Mouse (Mus musculus) kidney, adult 10 weeks (tissue): ENCODE measurements around the gene Tmem169. TPM values are rescaled to one million over a fixed set of nuclear protein-coding genes. Genes with fewer than 3 reads are reported as not detected.

ENCODE experiments used
- polyA plus RNA-seq: library from polyadenylated mRNA; stranded (reverse); fragments of 350-450 nt; fragmentation: Illumina TruSeq; extraction: RNeasy Lipid Tissue Mini Kit (QIAGEN cat#74804); gene quantifications from one replicate; pipeline ENCODE4 v1.2.3, GENCODE M21; 2014; ENCODE audit warnings: low read depth, low replicate concordance

The Tmem169 gene
- polyA plus RNA-seq = 23.4 TPM

DNA sequence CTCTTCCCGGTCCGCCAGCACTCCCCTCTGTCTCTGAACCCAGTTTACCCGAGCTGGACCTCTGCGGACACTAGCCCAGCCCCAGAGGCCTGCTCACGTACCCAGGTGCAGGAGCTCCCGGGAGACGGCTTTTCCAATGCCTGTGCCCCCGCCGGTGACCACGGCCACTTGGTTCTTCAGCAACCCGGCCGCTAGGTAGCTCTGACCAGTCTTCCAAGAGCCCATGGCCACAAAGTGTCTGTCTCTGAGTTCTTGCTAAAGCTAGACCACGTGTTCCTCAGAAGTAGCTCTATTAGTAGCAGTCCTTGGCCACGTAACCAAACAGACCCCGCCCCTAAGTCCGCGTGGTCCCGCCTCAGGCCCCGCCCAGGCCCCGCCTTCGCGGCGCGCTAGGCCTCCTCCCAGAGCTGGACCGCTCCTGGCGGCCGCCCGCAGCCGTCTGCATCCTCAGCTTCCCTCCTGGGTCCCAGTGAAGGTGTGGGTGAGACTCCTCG lies at the start of gene Tmem169, which contains the start of gene Pecr:
Gene Tmem169, plus strand, starts transcription at position 378 of the 494 bp plus-strand sequence.
Gene Pecr, minus strand, starts transcription at position 323 of the 494 bp plus-strand sequence.

DNA sequence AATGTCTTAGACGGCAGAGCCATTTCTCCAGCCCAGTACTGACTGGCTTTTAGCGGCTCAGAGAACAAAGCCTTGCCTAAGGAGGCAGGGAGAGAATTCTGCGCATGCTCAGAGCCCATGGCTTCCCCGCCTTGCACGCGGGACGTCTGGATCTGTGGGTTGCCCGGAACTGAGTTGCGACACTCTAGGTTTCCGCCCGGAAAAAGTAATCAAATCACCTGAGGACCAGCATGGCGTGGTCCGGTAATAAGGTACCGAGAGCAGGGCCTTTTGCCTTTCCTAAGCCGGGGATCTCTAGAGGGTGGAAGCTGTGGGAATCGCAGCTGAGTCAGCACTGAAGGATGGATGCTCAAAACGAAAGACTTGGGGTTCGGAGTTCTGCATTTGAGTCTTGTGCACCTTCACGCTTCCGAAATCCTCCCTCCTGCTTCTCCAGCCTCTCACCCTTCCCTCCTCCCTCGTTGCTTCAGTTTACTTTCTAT lies 23.2 kb downstream of the Tmem169 start, which contains the start of gene Xrcc5:
Gene Xrcc5, plus strand, starts transcription at position 105 of the 482 bp plus-strand sequence.

Other genes with a start within 250 kb of the Tmem169 start
- gene Mreg, start 72.1 kb upstream of the Tmem169 start, polyA plus RNA-seq = 4.5 TPM
- 170 TPM for gene Pecr, start 55 bp upstream of the Tmem169 start, polyA plus RNA-seq
- 75.3 TPM for gene Xrcc5, start 23.1 kb downstream of the Tmem169 start, polyA plus RNA-seq